Mouse (Mus musculus) small intestine, adult 2 months (tissue): ENCODE data around the gene Npnt. TPM values are rescaled to one million over a fixed set of nuclear protein-coding genes. Genes with fewer than 3 reads are reported as not detected.

Experiments
- H3K27ac ChIP-seq: fragments of 200-500 bp; 2 replicates; pipeline ENCODE4 v1.5.1; 2012; ENCODE audit warnings: low read depth, low read length, control low read depth, inconsistent platforms; ENCODE audit not compliant: insufficient read depth
- H3K27me3 ChIP-seq: fragments of 200-500 bp; 2 replicates; pipeline ENCODE4 v1.6.1; 2012; ENCODE audit warnings: mild to moderate bottlenecking, moderate library complexity, low read length, inconsistent platforms; ENCODE audit not compliant: control insufficient read depth, insufficient read depth
- H3K36me3 ChIP-seq: fragments of 200-500 bp; 2 replicates; pipeline ENCODE4 v1.6.1; 2012; ENCODE audit warnings: mild to moderate bottlenecking, low read length, control low read depth, inconsistent platforms; ENCODE audit not compliant: control insufficient read depth, insufficient read depth
- H3K4me1 ChIP-seq: fragments of 200-500 bp; 2 replicates; pipeline ENCODE4 v1.6.1; 2012; ENCODE audit warnings: low read length, inconsistent platforms, mixed read lengths; ENCODE audit not compliant: control insufficient read depth, insufficient read depth, insufficient read length
- H3K4me3 ChIP-seq: fragments of 200-500 bp; 2 replicates; pipeline ENCODE4 v1.5.1; 2012; ENCODE audit warnings: low read depth, mild to moderate bottlenecking, control low read depth, inconsistent platforms, low read length, moderate library complexity
- CTCF ChIP-seq: fragments of 200-500 bp; IDR thresholded peaks from 2 replicates; pipeline ENCODE4 v1.5.1; 2012; ENCODE audit warnings: low read depth, mild to moderate bottlenecking, control low read depth, inconsistent platforms, low read length, moderate library complexity, mixed read lengths; ENCODE audit not compliant: insufficient replicate concordance, insufficient read length; ENCODE audit errors: extremely low read depth
- POLR2A ChIP-seq: fragments of 200-500 bp; IDR thresholded peaks from 2 replicates; pipeline ENCODE4 v1.6.1; 2012; ENCODE audit warnings: low read depth, mild to moderate bottlenecking, control low read depth, inconsistent platforms, low read length, moderate library complexity
- WGBS: fragments of 180-500 bp; shearing (Covaris S2); methylation state at CpG from one replicate; pipeline ENCODE4 v1.1.7; 2018; 5-methylcytosine and 5-hydroxymethylcytosine counted together
- polyA plus RNA-seq: library from polyadenylated mRNA; depleted of rRNA; stranded (reverse); fragments of >200 nt; gene quantifications from 2 replicates; pipeline ENCODE4 v1.2.3, GENCODE M21; 2012

The Npnt gene
- polyA plus RNA-seq, 1 experiment: 25.6 TPM

- Histone ChIP-seq H3K36me3 (no peaks in the 10 kb centered on the region), H3K4me3 (no peak overlapping the region), H3K4me1 (no peaks in the 10 kb centered on the region), H3K27me3 (no peaks in the 10 kb centered on the region), H3K27ac (no peak overlapping the region)
- TF ChIP-seq CTCF (no peak), POLR2A (no peak)
- 86% methylated on average over 8 of the region's 8 CpGs for WGBS
Observed at GRCm38 (mm10) chr3:132864986-132865385, 85.1 kb downstream of the Npnt start.

GRCm38 (mm10) chr3:132864329-132864919, 85.7 kb downstream of the Npnt start:
- H3K27me3 ChIP-seq: no peaks in the 10 kb centered on the region
- WGBS: 57% methylated on average over 14 of the region's 14 CpGs
- no peaks in the 10 kb centered on the region for H3K36me3 ChIP-seq
- H3K4me3 ChIP-seq: no peak overlapping the region
- no peak overlapping the region for H3K27ac ChIP-seq
- H3K4me1 ChIP-seq: no peaks in the 10 kb centered on the region
- no peak for TF ChIP-seq CTCF
- no peak for TF ChIP-seq POLR2A

GRCm38 (mm10) chr3:132863843-132864242, 86.2 kb downstream of the Npnt start:
- no peaks in the 10 kb centered on the region for H3K27me3 ChIP-seq
- no peaks in the 10 kb centered on the region for H3K4me1 ChIP-seq
- no peak overlapping the region for H3K27ac ChIP-seq
- no peak for TF ChIP-seq CTCF
- TF ChIP-seq POLR2A: no peak
- 60% methylated on average over 13 of the region's 13 CpGs for WGBS
- no peak overlapping the region for H3K4me3 ChIP-seq
- no peaks in the 10 kb centered on the region for H3K36me3 ChIP-seq

- no peaks in the 10 kb centered on the region for H3K27me3 ChIP-seq
- H3K27ac ChIP-seq: no peak overlapping the region
- TF ChIP-seq CTCF: no peak
- no peak for TF ChIP-seq POLR2A
- H3K36me3 ChIP-seq: no peaks in the 10 kb centered on the region
- no peaks in the 10 kb centered on the region for H3K4me1 ChIP-seq
- 72% methylated on average over 8 of the region's 8 CpGs for WGBS
- no peak overlapping the region for H3K4me3 ChIP-seq
Observed at GRCm38 (mm10) chr3:132860796-132861195, 89.3 kb downstream of the Npnt start.

GRCm38 (mm10) chr3:132859573-132859972, 90.5 kb downstream of the Npnt start:
- TF ChIP-seq CTCF (no peak), POLR2A (no peak)
- 81% methylated on average over 7 of the region's 7 CpGs for WGBS
- H3K4me1 ChIP-seq: no peaks in the 10 kb centered on the region
- H3K27ac ChIP-seq: no peak overlapping the region
- H3K36me3 ChIP-seq: no peaks in the 10 kb centered on the region
- no peaks in the 10 kb centered on the region for H3K27me3 ChIP-seq
- H3K4me3 ChIP-seq: no peak overlapping the region

- Histone ChIP-seq H3K27me3 (no peaks in the 10 kb centered on the region), H3K27ac (no peak overlapping the region), H3K4me1 (no peaks in the 10 kb centered on the region), H3K36me3 (no peaks in the 10 kb centered on the region), H3K4me3 (no peak overlapping the region)
- TF ChIP-seq CTCF (no peak), POLR2A (no peak)
- WGBS: 69% methylated on average over 11 of the region's 11 CpGs
Observed at GRCm38 (mm10) chr3:132858849-132859248, 91.2 kb downstream of the Npnt start.

GRCm38 (mm10) chr3:132856651-132857050, 93.4 kb downstream of the Npnt start:
- no peak overlapping the region for H3K27ac ChIP-seq
- H3K4me3 ChIP-seq: no peak overlapping the region
- 0 out of 2 replicates have a peak, but pooled peaks cover 3% of the 10 kb centered on the region for H3K4me1 ChIP-seq
- no peaks in the 10 kb centered on the region for H3K27me3 ChIP-seq
- TF ChIP-seq POLR2A (no peak), CTCF (no peak)
- no peaks in the 10 kb centered on the region for H3K36me3 ChIP-seq
- WGBS: 48% methylated on average over 6 of the region's 6 CpGs

GRCm38 (mm10) chr3:132855458-132856212, 94.5 kb downstream of the Npnt start:
- H3K4me1 ChIP-seq: 0 out of 2 replicates have a peak, but pooled peaks cover 3% of the 10 kb centered on the region
- no peak for TF ChIP-seq POLR2A
- TF ChIP-seq CTCF: no peak
- no peak overlapping the region for H3K27ac ChIP-seq
- H3K36me3 ChIP-seq: no peaks in the 10 kb centered on the region
- H3K4me3 ChIP-seq: no peak overlapping the region
- 53% methylated on average over 9 of the region's 9 CpGs for WGBS
- H3K27me3 ChIP-seq: no peaks in the 10 kb centered on the region
